Mouse (Mus musculus): ENCODE measurements at regions not wholly inside any gene's neighbourhood (a gene's known extent, or its start where the extent isn't known, plus 50 kb on each side); places are given as distances from the start of the nearest gene placed in this dataset.
"Not testable (repeated sequence)": the region's sequence is repeated elsewhere in the genome, so short reads cannot be mapped to it uniquely, and the experiment has no call there.

GRCm38 (mm10) chr3:57957352-57957751, 109.5 kb upstream of the Pfn2 start:
- ChIA-PET POLR2A (no interaction called here), CTCF (interaction anchor here (0.6 to 2.2 kb wide), 13 partner anchors 8 to 523 kb away, joined by 3 to 9 read pairs (median 4); no protein-coding TSS in a partner anchor)
- no peak for TF ChIP-seq CTCF (IDR thresholded peaks at IDR 0.05)
- no peaks in the 10 kb centered on the region for H3K27me3 ChIP-seq
- ATAC-seq (no peak), DNase-seq (ENCODE audit: low read depth, low spot score) (no peak)
- in situ Hi-C loops (cut with MboI; ENCODE audit: low pct_unique_long_range_greater_than_20kb), result no loop called here

- no peaks in the 10 kb centered on the region for H3K27me3 ChIP-seq
- ChIA-PET POLR2A (no interaction called here), CTCF (interaction anchor here (1.5 kb wide), 1 partner anchor 11 kb away, joined by 4 read pairs; no protein-coding TSS in a partner anchor)
- TF ChIP-seq CTCF (IDR thresholded peaks at IDR 0.05), result no peak
- DNase-seq (ENCODE audit: low read depth, low spot score) (no peak), ATAC-seq (no peak)
- in situ Hi-C loops (cut with MboI; ENCODE audit: low pct_unique_long_range_greater_than_20kb), result no loop called here
These were observed 116.1 kb upstream of the Pfn2 start for GRCm38 (mm10) chr3:57963965-57964364.

GRCm38 (mm10) chr3:57970614-57971013, 122.7 kb upstream of the Pfn2 start:
- H3K27me3 ChIP-seq; in situ Hi-C loops (cut with MboI; ENCODE audit: low pct_unique_long_range_greater_than_20kb); DNase-seq (ENCODE audit: low read depth, low spot score); ATAC-seq; POLR2A ChIA-PET: not testable (repeated sequence)
- CTCF ChIA-PET, result interaction anchor here (1.4 to 1.5 kb wide), 2 partner anchors 9 to 18 kb away, joined by 4 to 5 read pairs; no protein-coding TSS in a partner anchor

- ATAC-seq, result peak; percentile 36
- CTCF ChIA-PET, result no interaction called here
- TF ChIP-seq CTCF (IDR thresholded peaks at IDR 0.05), result no peak
- in situ Hi-C loops (cut with MboI; ENCODE audit: low pct_unique_long_range_greater_than_20kb), result no loop called here
- POLR2A ChIA-PET, result no interaction called here
- H3K27me3 ChIP-seq, result no peaks in the 10 kb centered on the region
- DNase-seq (ENCODE audit: low read depth, low spot score), result peak; percentile 35
These were observed 124.8 kb upstream of the Pfn2 start for GRCm38 (mm10) chr3:57972469-57973245.

GRCm38 (mm10) chr3:57973546-57973945, 125.7 kb upstream of the Pfn2 start:
- DNase-seq (ENCODE audit: low read depth, low spot score), result no peak
- ATAC-seq, result no peak
- no peaks in the 10 kb centered on the region for H3K27me3 ChIP-seq
- CTCF ChIA-PET, result no interaction called here
- no peak for TF ChIP-seq CTCF (IDR thresholded peaks at IDR 0.05)
- POLR2A ChIA-PET, result no interaction called here
- in situ Hi-C loops (cut with MboI; ENCODE audit: low pct_unique_long_range_greater_than_20kb), result no loop called here

GRCm38 (mm10) chr3:57975379-57975778, 127.5 kb upstream of the Pfn2 start:
- in situ Hi-C loops (cut with MboI; ENCODE audit: low pct_unique_long_range_greater_than_20kb), result no loop called here
- TF ChIP-seq CTCF (IDR thresholded peaks at IDR 0.05), result peak; percentile 22
- DNase-seq (ENCODE audit: low read depth, low spot score) (no peak), ATAC-seq (no peak)
- no peaks in the 10 kb centered on the region for H3K27me3 ChIP-seq
- POLR2A ChIA-PET, result interaction anchor here (0.9 kb wide), 1 partner anchor 51 kb away, joined by 3 read pairs; no protein-coding TSS in a partner anchor
- CTCF ChIA-PET, result interaction anchor here (0.9 to 1.0 kb wide), 2 partner anchors 10 to 22 kb away, joined by 3 to 4 read pairs; no protein-coding TSS in a partner anchor

GRCm38 (mm10) chr3:57976640-57977229, 128.9 kb upstream of the Pfn2 start:
- ChIA-PET POLR2A (no interaction called here), CTCF (interaction anchor here (1.0 to 1.9 kb wide), 2 partner anchors 11 to 20 kb away, joined by 4 to 8 read pairs; no protein-coding TSS in a partner anchor)
- in situ Hi-C loops (cut with MboI; ENCODE audit: low pct_unique_long_range_greater_than_20kb), result no loop called here
- TF ChIP-seq CTCF (IDR thresholded peaks at IDR 0.05), result no peak
- DNase-seq (ENCODE audit: low read depth, low spot score) (peak; percentile 13), ATAC-seq (peak; percentile 67)
- no peaks in the 10 kb centered on the region for H3K27me3 ChIP-seq

- ATAC-seq, result no peak
These were observed 140.3 kb upstream of the Pfn2 start for GRCm38 (mm10) chr3:57988175-57988574.

GRCm38 (mm10) chr3:57990738-57991137, 142.9 kb upstream of the Pfn2 start:
- no peaks in the 10 kb centered on the region for H3K27me3 ChIP-seq
- POLR2A ChIA-PET, result no interaction called here
- ATAC-seq (no peak), DNase-seq (ENCODE audit: low read depth, low spot score) (no peak)
- no peak for TF ChIP-seq CTCF (IDR thresholded peaks at IDR 0.05)
- in situ Hi-C loops (cut with MboI; ENCODE audit: low pct_unique_long_range_greater_than_20kb), result no loop called here
- CTCF ChIA-PET, result no interaction called here

More at GRCm38 (mm10) chr3:57988175-57988574, 140.3 kb upstream of the Pfn2 start:
- H3K27me3 ChIP-seq, result no peaks in the 10 kb centered on the region
- CTCF ChIA-PET, result interaction anchor here (0.7 to 1.8 kb wide), 3 partner anchors 10 to 17 kb away, joined by 3 to 4 read pairs (median 4); no protein-coding TSS in a partner anchor
- no peak for DNase-seq (ENCODE audit: low read depth, low spot score)
- POLR2A ChIA-PET, result no interaction called here
- in situ Hi-C loops (cut with MboI; ENCODE audit: low pct_unique_long_range_greater_than_20kb), result no loop called here
- TF ChIP-seq CTCF (IDR thresholded peaks at IDR 0.05), result no peak

GRCm38 (mm10) chr3:57998121-57999102, 150.5 kb upstream of the Pfn2 start:
- no peak for ATAC-seq
- no peak for DNase-seq (ENCODE audit: low read depth, low spot score)

More at GRCm38 (mm10) chr3:57998121-57999102, 150.5 kb upstream of the Pfn2 start:
- in situ Hi-C loops (cut with MboI; ENCODE audit: low pct_unique_long_range_greater_than_20kb), result no loop called here
- no peaks in the 10 kb centered on the region for H3K27me3 ChIP-seq
- ChIA-PET CTCF (interaction anchor here (1.0 to 1.5 kb wide), 5 partner anchors 10 to 30 kb away, joined by 3 to 5 read pairs (median 3); no protein-coding TSS in a partner anchor), POLR2A (interaction anchor here (0.5 to 1.5 kb wide), 2 partner anchors 17 to 640 kb away, joined by 3 read pairs; no protein-coding TSS in a partner anchor)
- TF ChIP-seq CTCF (IDR thresholded peaks at IDR 0.05), result no peak
